Mouse (Mus musculus) left cerebral cortex, postnatal 25 days (tissue): ENCODE results near the gene Mecom. TPM values are rescaled to one million over a fixed set of nuclear protein-coding genes. Genes with fewer than 3 reads are reported as not detected.

Source experiments
- DNase-seq, 2 experiments: peaks; one replicate each; pipeline ENCODE4 v3.0.0; 2022; ENCODE audit warnings: low spot score in 2 of 2, mixed read lengths in 1 of 2
- intact Hi-C: fragments of 180-260 bp; cut with DNase I; formaldehyde crosslinking; loops from one replicate; pipeline ENCODE4 v1.15.1; 2025
- total RNA-seq, 2 experiments: library from RNA; stranded (reverse); gene quantifications; 2 replicates each; pipeline ENCODE4 v1.2.3; 2021

The Mecom gene
- total RNA-seq, 2 experiments from 2014 or later: 3.0 to 3.2 TPM

DNA sequence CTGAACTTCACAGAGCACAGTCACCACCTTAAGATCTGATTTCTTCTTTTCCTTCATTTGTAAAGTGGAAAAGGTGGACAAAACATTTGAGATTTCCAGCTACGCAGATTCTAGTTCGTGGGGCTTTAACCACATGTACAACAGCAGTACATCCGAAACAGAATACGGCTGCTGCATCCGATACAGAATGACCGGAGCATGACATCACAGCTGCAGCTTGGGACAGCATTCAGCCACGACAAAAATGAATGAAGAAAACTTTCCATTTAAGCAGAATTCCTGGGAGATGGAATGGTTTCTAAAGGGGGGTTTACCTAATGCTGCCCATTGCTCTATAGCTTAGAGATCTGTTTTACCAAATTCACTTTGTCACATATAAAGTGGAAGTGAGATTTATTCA is 583.9 kb downstream of the Mecom start:
- no peak for DNase-seq
- intact Hi-C loops: no loop called here

DNA sequence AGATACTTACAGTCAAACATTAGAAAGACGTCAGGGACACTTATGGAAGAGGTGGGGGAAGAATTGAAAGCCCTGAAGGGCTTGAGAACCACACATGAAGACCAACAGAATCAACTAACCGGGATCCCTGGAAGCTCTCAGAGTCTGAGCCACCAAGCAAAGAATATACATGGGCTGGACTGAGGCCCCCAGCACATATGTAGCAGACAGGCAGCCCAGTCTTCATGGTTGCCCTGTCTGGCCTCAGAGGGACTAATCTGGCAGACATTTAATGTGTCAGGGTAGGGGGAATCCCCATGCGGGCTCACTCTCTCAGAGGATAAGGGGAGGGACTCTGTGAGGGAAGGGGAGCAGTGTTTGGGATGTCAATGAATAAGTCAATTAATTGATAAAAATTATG is 584.4 kb downstream of the Mecom start:
- intact Hi-C loops: no loop called here
- DNase-seq: no peak

GRCm38 (mm10) chr3:29959051-29959450 is 588.8 kb downstream of the Mecom start:
- DNase-seq: no peak
- intact Hi-C loops: no loop called here

GRCm38 (mm10) chr3:29957365-29958236 is 590.2 kb downstream of the Mecom start:
- intact Hi-C loops: no loop called here
- no peak for DNase-seq

- intact Hi-C loops: no loop called here
- DNase-seq: no peak
These were observed 594.5 kb downstream of the Mecom start for GRCm38 (mm10) chr3:29953269-29953668.

GRCm38 (mm10) chr3:29950853-29951252 is 597.0 kb downstream of the Mecom start:
- no peak for DNase-seq
- intact Hi-C loops: no loop called here

GRCm38 (mm10) chr3:29903596-29904308 is 644.1 kb downstream of the Mecom start:
- no peak for DNase-seq

More at GRCm38 (mm10) chr3:29903596-29904308, 644.1 kb downstream of the Mecom start:
- intact Hi-C loops: no loop called here

Other genes starting within 250 kb of the Mecom start
- gene Actrt3, start 51.9 kb upstream of the Mecom start, total RNA-seq: under 1 TPM; 0.78 to 0.82 TPM
- 10 to 100 TPM; 14.7 to 18.8 TPM for gene Mynn, start 54.1 kb upstream of the Mecom start, total RNA-seq
- not detected for gene Lrriq4, start 96.5 kb upstream of the Mecom start, total RNA-seq
- under 1 TPM in 1 of 2 experiments, not detected in 1; 0.16 TPM for gene Lrrc34, start 99.9 kb upstream of the Mecom start, total RNA-seq
- gene Lrrc31, start 151.8 kb upstream of the Mecom start, total RNA-seq: not detected
- gene Samd7, start 198.3 kb upstream of the Mecom start, total RNA-seq: not detected
- gene Sec62, start 244.9 kb upstream of the Mecom start, total RNA-seq: 100 to 1,000 TPM; 115 to 117 TPM